Mouse (Mus musculus): ENCODE data around the gene Plxnb1.
"Not testable (repeated sequence)": the region's sequence is repeated elsewhere in the genome, so short reads cannot be mapped to it uniquely, and the experiment has no call there.

Plxnb1 gene

GRCm38 (mm10) chr9:109102541-109102940 is 7.4 kb downstream of the Plxnb1 start:
- DNase-seq (ENCODE audit: low spot score), result no peak

- DNase-seq (ENCODE audit: low spot score), result no peak
These were observed 8.1 kb downstream of the Plxnb1 start for GRCm38 (mm10) chr9:109103250-109103649.

GRCm38 (mm10) chr9:109104083-109104482 is 8.9 kb downstream of the Plxnb1 start:
- no peak for DNase-seq (ENCODE audit: low spot score)

- peak; percentile 41 for DNase-seq (ENCODE audit: low spot score)
These were observed 9.8 kb downstream of the Plxnb1 start for GRCm38 (mm10) chr9:109105011-109105410.

- DNase-seq (ENCODE audit: low spot score), result no peak
These were observed 10.5 kb downstream of the Plxnb1 start for GRCm38 (mm10) chr9:109105648-109106047.

GRCm38 (mm10) chr9:109107341-109107740 is 12.2 kb downstream of the Plxnb1 start:
- DNase-seq (ENCODE audit: low spot score), result no peak

- DNase-seq (ENCODE audit: low spot score), result no peak
These were observed 15.1 kb downstream of the Plxnb1 start for GRCm38 (mm10) chr9:109110240-109110639.

GRCm38 (mm10) chr9:109111101-109111500 is 15.9 kb downstream of the Plxnb1 start:
- no peak for DNase-seq (ENCODE audit: low spot score)

GRCm38 (mm10) chr9:109111591-109111990 is 16.4 kb downstream of the Plxnb1 start:
- no peak for DNase-seq (ENCODE audit: low spot score)

GRCm38 (mm10) chr9:109113331-109113730 is 18.1 kb downstream of the Plxnb1 start:
- DNase-seq (ENCODE audit: low spot score), result no peak

- no peak for DNase-seq (ENCODE audit: low spot score)
These were observed 19.1 kb downstream of the Plxnb1 start for GRCm38 (mm10) chr9:109114276-109114675.

- no peak for DNase-seq (ENCODE audit: low spot score)
These were observed 19.7 kb downstream of the Plxnb1 start for GRCm38 (mm10) chr9:109114871-109115270.

- DNase-seq (ENCODE audit: low spot score), result no peak
These were observed 21.0 kb downstream of the Plxnb1 start for GRCm38 (mm10) chr9:109116205-109116604.

- DNase-seq (ENCODE audit: low spot score), result no peak
These were observed 22.9 kb downstream of the Plxnb1 start for GRCm38 (mm10) chr9:109118106-109118505.

GRCm38 (mm10) chr9:109119571-109119970 is 24.4 kb downstream of the Plxnb1 start:
- no peak for DNase-seq (ENCODE audit: low spot score)

- no peak for DNase-seq (ENCODE audit: low spot score)
These were observed 25.8 kb downstream of the Plxnb1 start for GRCm38 (mm10) chr9:109120956-109121355.

- DNase-seq (ENCODE audit: low spot score), result peak; percentile 37
These were observed 27.4 kb downstream of the Plxnb1 start for GRCm38 (mm10) chr9:109122553-109123085.

GRCm38 (mm10) chr9:109123266-109123665 is 28.1 kb downstream of the Plxnb1 start:
- DNase-seq (ENCODE audit: low spot score), result no peak

- DNase-seq (ENCODE audit: low spot score), result no peak
These were observed 29.0 kb downstream of the Plxnb1 start for GRCm38 (mm10) chr9:109124164-109124563.

GRCm38 (mm10) chr9:109125043-109125442 is 29.9 kb downstream of the Plxnb1 start:
- no peak for DNase-seq (ENCODE audit: low spot score)

- DNase-seq (ENCODE audit: low spot score), result no peak
These were observed 30.3 kb downstream of the Plxnb1 start for GRCm38 (mm10) chr9:109125481-109125880.

- DNase-seq (ENCODE audit: low spot score), result no peak
These were observed 31.9 kb downstream of the Plxnb1 start for GRCm38 (mm10) chr9:109127076-109127475.

GRCm38 (mm10) chr9:109128211-109128610 is 33.0 kb downstream of the Plxnb1 start:
- peak; percentile 33 for DNase-seq (ENCODE audit: low spot score)

- no peak for DNase-seq (ENCODE audit: low spot score)
These were observed 34.9 kb downstream of the Plxnb1 start for GRCm38 (mm10) chr9:109130076-109130475.

- DNase-seq (ENCODE audit: low spot score), result not testable (repeated sequence)
These were observed 45.2 kb downstream of the Plxnb1 start for GRCm38 (mm10) chr9:109140414-109140813.
